8 mouse cellular contexts compared by ENCODE assay signal in the genomic region with DNA sequence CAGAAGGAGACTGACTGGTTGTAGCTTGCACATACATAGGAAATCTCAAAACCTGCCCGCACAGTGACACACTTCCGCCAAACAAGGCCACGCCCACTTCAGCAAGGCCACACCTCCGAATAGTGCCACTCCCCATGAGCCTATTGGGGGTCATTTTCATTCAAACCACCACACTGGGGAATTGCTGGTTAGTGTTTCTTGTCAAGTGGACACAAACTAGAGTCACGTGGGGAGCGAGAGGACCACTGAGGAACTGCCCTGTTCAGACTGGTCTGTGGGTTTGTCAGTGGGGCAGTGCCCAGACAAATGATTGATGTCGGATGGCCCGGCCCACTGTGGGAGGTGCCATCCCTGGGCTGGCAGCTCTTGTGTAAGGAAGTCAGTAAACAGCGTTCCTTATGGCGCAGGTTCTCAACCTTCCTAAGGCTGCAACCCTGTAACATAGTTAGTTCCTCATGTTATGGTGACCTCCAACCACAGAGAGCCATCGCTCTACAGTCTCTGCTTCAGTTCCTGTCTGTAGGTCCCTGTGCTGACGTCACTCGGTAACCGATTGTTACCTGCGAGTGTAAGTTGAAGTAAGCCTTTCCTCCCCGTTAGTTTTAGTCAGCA. TPM values are rescaled to one million over a fixed set of nuclear protein-coding genes. Genes with fewer than 3 reads are reported as not detected.
DNase-seq lines count a peak whose midpoint lies in the region; ATAC-seq lines count a peak whose summit lies in the region.

No protein-coding gene starts in this region.

- H3K27me3 ChIP-seq in embryonic facial prominence, embryonic 15.5 days, result no peaks in the 10 kb centered on the region
- no peaks in the 10 kb centered on the region for H3K27me3 ChIP-seq in midbrain, embryonic 10.5 days (ENCODE audit: low read depth, poor library complexity, severe bottlenecking)

- H3K4me3 ChIP-seq in embryonic facial prominence, embryonic 15.5 days (replicated peaks), result no peak overlapping the region
- peak overlapping the region; percentile 1; the same call in 1 of the 2 replicates for H3K4me3 ChIP-seq in midbrain, embryonic 10.5 days

- no peak overlapping the region for H3K9ac ChIP-seq in embryonic facial prominence, embryonic 15.5 days

- DNase-seq in retina, postnatal 1 day, result peak; percentile 48
- DNase-seq in retina, embryonic 14.5 days (ENCODE audit: low spot score), result no peak
- DNase-seq in large intestine, adult 2 months (ENCODE audit: low read depth, low spot score), result peak; percentile 46
- no peak for DNase-seq in midbrain, embryonic 10.5 days (ENCODE audit: low spot score)
- no peak for DNase-seq in right cerebral cortex, postnatal 10 days (ENCODE audit: low spot score in 2 of 2)
- DNase-seq in cerebellum, adult 11-12 months, result no peak
- no peak for DNase-seq in cerebellum, postnatal 36 days

- 40% methylated on average over 16 of the region's 16 CpGs for WGBS in embryonic facial prominence, embryonic 15.5 days
- 30% methylated on average over 16 of the region's 16 CpGs for WGBS in large intestine, adult 2 months
- 48% methylated on average over 16 of the region's 16 CpGs for WGBS in midbrain, embryonic 10.5 days

- no peak overlapping the region for H3K27ac ChIP-seq in embryonic facial prominence, embryonic 15.5 days (replicated peaks)
- no peak overlapping the region for H3K27ac ChIP-seq in midbrain, embryonic 10.5 days (replicated peaks)

- H3K4me2 ChIP-seq in embryonic facial prominence, embryonic 15.5 days (replicated peaks), result 0 out of 2 replicates have a peak overlapping the region, but pooled peaks have one; percentile 15

- peaks cover 32% of the 10 kb centered on the region for H3K36me3 ChIP-seq in embryonic facial prominence, embryonic 15.5 days
- H3K36me3 ChIP-seq in midbrain, embryonic 10.5 days, result peaks cover 42% of the 10 kb centered on the region

- no peak for ATAC-seq in embryonic facial prominence, embryonic 15.5 days (ENCODE audit: insufficient number of reproducible peaks, low FRiP score, low TSS enrichment, low read depth)

- H3K4me1 ChIP-seq in embryonic facial prominence, embryonic 15.5 days, result peaks cover 8% of the 10 kb centered on the region; the same call in 1 of the 2 replicates
- H3K4me1 ChIP-seq in midbrain, embryonic 10.5 days, result peaks cover 26% of the 10 kb centered on the region

- no peaks in the 10 kb centered on the region for H3K9me3 ChIP-seq in embryonic facial prominence, embryonic 15.5 days (replicated peaks)
- no peaks in the 10 kb centered on the region for H3K9me3 ChIP-seq in midbrain, embryonic 10.5 days (replicated peaks)

RNA-seq across cellular contexts. Expression of gene Eid3, which starts 33.5 kb away (rescaled TPM):
- 0.55 and 0.65 TPM in 2 replicates for polyA plus RNA-seq in embryonic facial prominence, embryonic 15.5 days (2015; fragmentation: Nextera tagmentation; extraction: Ambion mirVana)
- polyA plus RNA-seq in large intestine, adult 2 months (2012; rRNA removed), result 0.35 and 0.80 TPM in 2 replicates
- polyA plus RNA-seq in midbrain, embryonic 10.5 days (2016; fragmentation: Nextera tagmentation; extraction: Ambion mirVana), result 0.15 and 0.20 TPM in 2 replicates

Comparison
In these comparisons a context has a peak if more than half of its experiments do, and no peak if none do; other contexts are left out.
1. DNase-seq: peak in retina, postnatal 1 day (single experiment) and large intestine, adult 2 months (single experiment); none in retina, embryonic 14.5 days (single experiment), midbrain, embryonic 10.5 days (single experiment), right cerebral cortex, postnatal 10 days (0 of 2), cerebellum, adult 11-12 months (single experiment) and cerebellum, postnatal 36 days (0 of 2).